Mouse (Mus musculus) embryo, embryonic 10.5 days (tissue): ENCODE data around the gene Fkbp2.

ENCODE experiments used
- DNase-seq: peaks from one replicate; pipeline ENCODE4 v3.0.0-alpha.2; 2015; ENCODE audit warnings: low spot score

Fkbp2 gene

DNA sequence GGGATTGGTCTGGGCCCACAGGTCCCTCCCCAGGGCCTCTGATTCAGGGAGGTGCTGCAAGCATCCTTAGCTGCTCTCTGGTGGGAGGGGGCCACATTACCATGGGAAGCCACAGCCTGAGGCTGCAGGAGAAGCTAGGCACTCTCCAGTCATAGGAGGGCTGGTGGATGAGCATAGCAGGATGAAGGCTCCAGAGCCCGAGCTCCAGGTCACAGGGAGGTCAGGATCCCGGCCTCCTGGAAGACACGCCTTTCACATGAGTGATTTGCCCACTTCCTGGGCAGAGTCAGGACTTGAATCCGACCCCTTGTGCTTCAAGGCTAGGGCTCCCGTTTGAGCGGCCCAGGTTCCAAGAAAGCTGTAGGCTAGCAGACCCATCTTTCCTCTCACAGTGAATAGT is 8.7 kb downstream of the Fkbp2 start:
- peak; percentile 36 for DNase-seq

GRCm38 (mm10) chr19:6970460-6971085 is 9.7 kb downstream of the Fkbp2 start:
- DNase-seq: peak; percentile 10

DNA sequence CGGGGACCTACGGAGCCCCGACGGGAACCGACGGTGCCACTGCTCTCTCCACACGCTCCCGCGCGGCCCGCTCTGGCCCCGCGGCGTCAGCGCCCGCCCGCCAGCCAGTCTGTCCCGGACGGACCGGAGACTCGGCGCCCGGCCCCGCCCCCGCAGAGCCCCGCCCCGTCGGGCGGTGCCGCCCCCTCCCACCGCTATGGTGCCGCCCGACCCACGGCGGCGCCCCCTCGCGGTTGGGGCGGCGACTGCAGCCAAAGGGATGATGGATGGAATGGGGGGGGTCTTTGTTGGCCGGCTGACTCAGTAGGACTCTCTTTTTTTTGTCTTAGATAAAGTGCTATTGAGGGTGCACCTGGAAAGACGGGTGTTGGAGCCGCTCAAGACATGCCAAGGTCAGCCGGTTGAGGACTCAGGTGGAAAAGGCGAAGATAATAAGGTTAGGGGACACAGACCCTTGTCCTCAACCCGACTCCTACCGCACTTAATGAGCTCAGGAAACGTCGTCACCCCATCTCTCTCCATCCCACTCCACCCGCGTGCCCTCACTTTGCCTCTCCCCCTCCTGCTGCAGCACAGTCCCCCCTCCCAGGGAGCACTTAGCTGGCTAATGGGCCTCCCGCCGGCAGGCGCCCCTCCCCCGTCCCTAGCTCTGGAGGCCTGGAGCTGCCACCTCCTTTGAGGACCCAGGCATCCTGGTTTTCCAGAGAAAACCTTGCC is 10.5 kb downstream of the Fkbp2 start:
- peak; percentile 69 for DNase-seq

DNA sequence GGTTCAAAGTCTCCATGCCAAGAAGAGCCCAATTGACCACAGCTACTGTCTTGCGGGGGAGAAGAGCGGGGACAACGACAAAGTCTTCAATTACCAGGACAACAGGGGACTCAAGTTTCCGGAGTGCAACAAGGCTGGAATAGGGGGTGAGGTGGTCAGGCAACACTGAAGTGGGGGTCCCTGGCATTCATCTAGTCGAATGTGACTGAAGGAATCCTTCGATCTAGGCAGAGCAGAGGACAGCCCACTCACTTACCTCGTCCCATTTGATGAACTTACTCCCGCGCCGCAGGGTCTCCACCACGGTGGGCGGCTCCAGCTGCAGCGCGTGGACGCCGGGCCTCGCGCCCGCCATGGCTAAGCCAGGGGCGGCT is 11.0 kb downstream of the Fkbp2 start:
- DNase-seq: no peak

DNA sequence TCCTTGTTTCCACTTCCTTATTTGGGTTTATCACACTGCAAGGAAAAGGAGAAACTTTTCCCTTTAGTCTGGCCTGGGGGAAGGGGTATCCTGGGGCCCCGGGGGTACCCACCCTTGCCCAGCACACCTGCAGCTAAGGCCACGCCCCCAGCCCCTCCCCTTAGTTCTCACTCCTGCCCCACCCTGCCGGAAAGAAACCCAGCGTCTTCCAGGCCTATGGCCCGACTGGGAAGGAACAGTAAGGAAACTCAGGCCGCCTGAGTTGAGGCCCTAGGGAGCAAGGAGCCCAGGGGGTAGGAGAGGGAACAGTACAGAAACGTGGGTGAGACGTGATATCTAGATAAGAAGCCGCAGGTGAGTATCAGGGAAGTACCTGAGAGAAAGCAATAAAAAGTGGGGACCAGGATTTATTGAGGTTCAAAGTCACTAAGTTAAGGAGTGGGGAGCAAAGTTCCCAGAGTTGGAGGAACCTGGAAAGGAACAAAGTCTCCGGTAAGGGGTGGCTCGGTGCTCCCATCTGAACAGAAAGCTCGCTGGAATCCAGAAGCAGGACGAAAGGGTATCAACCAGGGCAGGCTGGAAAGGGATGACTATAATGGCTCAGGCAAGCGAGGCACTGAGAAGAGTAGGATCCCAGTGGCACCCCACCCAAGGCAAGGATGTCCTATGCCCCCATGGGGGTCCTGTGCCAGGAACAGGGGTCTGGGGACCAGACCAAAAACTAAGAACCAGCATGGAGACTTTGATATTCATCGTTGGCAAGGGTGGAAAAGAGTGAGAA is 11.6 kb downstream of the Fkbp2 start:
- DNase-seq: peak; percentile 16

- DNase-seq: no peak
Observed at GRCm38 (mm10) chr19:6956461-6956860, 23.8 kb downstream of the Fkbp2 start.

GRCm38 (mm10) chr19:6955424-6955823 is 24.9 kb downstream of the Fkbp2 start:
- no peak for DNase-seq

DNA sequence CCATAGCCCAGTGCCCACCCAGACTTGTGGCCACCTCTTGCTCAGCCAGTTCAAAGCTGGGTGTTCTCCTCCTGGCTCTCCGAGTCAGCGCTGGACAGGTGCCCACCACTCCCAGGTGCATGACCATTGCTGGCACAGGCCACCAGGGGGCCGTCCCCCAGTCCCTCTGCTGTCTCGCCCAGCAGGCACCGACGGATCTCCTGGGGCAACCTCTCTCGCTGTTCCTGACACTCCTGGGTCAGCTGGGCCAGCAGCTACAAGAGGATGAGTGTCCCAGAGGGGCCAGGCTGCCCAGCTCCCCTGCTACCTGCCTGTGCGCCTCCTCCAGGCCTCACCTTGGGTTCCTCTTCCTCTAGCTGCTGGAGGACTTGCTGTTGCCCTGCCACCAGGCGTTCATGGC is 26.3 kb downstream of the Fkbp2 start:
- no peak for DNase-seq

GRCm38 (mm10) chr19:6952712-6953037 is 27.6 kb downstream of the Fkbp2 start:
- no peak for DNase-seq

GRCm38 (mm10) chr19:6951994-6952711 is 28.1 kb downstream of the Fkbp2 start:
- DNase-seq: peak; percentile 66

- peak; percentile 97 for DNase-seq
Observed at GRCm38 (mm10) chr19:6951381-6951968, 28.8 kb downstream of the Fkbp2 start.

- DNase-seq: peak; percentile 87
Observed at GRCm38 (mm10) chr19:6950613-6951153, 29.6 kb downstream of the Fkbp2 start.

DNA sequence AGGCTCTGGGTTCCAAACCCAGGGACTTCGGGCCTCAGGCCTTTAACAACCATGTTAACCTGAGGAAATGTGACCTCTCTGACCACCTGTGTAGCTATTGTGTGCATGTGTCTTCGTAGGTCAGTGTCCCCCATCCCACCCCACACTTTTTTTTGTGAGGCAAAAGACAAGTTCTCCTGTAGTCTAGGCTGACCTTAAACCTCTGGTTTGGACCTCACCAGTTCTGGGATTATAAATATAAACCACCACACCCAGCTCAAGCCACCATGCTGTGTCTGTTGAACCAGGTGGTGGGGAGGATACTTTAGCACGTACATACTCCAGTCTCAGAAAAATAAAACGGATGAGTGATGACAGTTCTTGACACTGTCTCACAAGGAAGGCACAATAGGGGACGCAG is 30.4 kb downstream of the Fkbp2 start:
- DNase-seq: no peak

DNA sequence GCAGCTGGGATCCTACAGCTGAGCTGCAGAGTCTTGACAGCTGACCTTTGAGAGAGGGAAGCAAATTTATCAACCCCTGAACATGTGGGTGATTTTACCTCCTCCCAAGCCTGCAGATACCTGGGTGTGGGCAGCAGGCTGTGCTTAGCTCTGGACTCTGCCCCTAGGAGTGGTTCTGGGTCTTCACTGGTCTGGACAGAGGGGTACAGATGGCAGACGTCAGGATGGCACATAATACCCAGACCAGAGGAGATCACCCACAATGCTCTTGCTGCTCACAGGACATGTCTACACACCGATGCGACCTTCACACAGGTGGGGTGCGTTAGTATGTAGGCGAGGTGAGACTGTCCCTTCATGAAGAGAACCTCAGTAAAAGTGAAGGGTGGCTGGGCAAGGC is 30.8 kb downstream of the Fkbp2 start:
- DNase-seq: no peak

- DNase-seq: no peak
Observed at GRCm38 (mm10) chr19:6948186-6948585, 32.1 kb downstream of the Fkbp2 start.

- no peak for DNase-seq
Observed at GRCm38 (mm10) chr19:6947742-6948141, 32.6 kb downstream of the Fkbp2 start.

GRCm38 (mm10) chr19:6943709-6944108 is 36.6 kb downstream of the Fkbp2 start:
- DNase-seq: no peak

DNA sequence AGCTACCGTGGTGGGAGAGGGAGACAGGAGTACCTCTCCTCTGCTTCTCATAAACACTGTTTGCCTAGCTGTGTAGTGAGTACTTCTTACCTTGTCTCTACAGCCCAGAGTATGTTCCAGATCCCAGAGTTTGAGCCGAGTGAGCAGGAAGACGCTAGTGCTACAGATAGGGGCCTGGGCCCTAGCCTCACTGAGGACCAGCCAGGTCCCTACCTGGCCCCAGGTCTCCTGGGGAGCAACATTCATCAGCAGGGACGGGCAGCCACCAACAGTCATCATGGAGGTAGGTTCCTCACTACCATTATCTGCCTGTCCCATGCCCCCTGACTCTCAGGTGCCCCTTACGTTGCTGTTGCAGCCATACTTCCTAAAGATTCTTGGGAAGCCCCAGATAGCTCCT is 37.5 kb downstream of the Fkbp2 start:
- no peak for DNase-seq

GRCm38 (mm10) chr19:6942249-6942691 is 38.0 kb downstream of the Fkbp2 start, which contains the start of gene Gpr137:
Gene Gpr137 (minus strand): TSS chr19:6942480.
- peak; percentile 96 for DNase-seq

DNA sequence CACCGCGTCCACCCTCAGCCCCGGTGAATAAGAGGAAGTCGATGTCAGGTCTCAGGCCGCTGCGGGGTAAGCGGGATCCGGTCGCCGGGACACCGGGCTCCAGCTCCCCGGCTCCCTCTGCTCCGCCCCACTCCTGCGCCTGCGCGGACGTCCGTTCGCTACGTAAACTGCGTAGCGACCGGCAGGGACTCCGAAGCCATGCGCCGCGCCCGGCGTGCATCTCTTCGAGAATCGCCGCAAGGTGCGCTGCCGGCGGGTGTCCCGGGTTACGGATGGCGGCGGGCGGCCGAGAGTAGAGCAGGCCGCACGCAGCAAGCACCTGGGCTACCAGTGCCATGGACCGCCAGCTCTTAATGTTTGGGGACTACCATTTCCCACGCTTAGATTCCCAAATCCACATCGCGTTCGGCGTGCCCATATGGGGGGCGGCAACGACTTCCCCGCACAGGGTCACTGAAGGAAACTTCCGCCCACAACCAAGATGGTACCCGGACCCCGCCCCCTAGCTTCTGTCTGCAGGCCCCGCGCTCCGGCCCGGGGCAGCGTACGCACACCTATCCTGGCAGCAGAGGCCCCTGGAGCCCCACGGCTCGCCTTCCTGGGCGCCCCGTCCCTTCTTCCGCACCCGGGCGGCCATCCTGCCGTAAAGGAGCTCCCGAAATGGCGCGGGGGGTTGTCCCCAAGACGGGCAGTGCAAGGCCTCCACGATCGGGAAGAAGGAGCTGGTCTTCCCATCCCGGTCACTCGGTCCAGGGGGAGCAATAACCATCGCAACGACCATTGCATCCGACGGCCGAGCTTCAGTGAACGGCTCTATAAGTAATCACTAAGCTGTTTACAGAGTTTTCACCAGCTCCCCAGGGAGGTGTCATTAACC is 38.7 kb downstream of the Fkbp2 start, which contains the start of gene Bad:
Gene Bad (plus strand): TSS at position 490 of the 877 bp plus-strand sequence.
- DNase-seq: peak; percentile 95
